Mouse (Mus musculus) midbrain, postnatal 0 days (tissue): ENCODE data around the gene Smim15. TPM values are rescaled to one million over a fixed set of nuclear protein-coding genes. Genes with fewer than 3 reads are reported as not detected.

Experiments
- ATAC-seq: fragments of 200-750 bp; cut with Nextera tagmentation; 2 replicates; pipeline ENCODE4 v1.8.0; 2017; ENCODE audit warnings: moderate number of reproducible peaks, mild to moderate bottlenecking, moderate TSS enrichment, moderate library complexity; ENCODE audit not compliant: low FRiP score
- DNase-seq: peaks from one replicate; pipeline ENCODE4 v3.0.0-alpha.2; 2015; ENCODE audit warnings: low spot score
- H3K27ac ChIP-seq: fragments of 300-500 bp; sonication (generic); 2 replicates; pipeline ENCODE4 v1.5.1; 2014; ENCODE audit warnings: low read depth, mild to moderate bottlenecking, low read length, mixed read lengths
- H3K27me3 ChIP-seq: fragments of 300-500 bp; sonication (generic); 2 replicates; pipeline ENCODE4 v1.6.1; 2014; ENCODE audit warnings: low read length, control low read depth, mixed read lengths; ENCODE audit not compliant: insufficient read depth
- H3K36me3 ChIP-seq: fragments of 300-500 bp; sonication (generic); 2 replicates; pipeline ENCODE4 v1.6.1; 2014; ENCODE audit warnings: low read length, control low read depth, mixed read lengths; ENCODE audit not compliant: insufficient read depth
- H3K4me1 ChIP-seq: fragments of 300-500 bp; sonication (generic); 2 replicates; pipeline ENCODE4 v1.6.1; 2014; ENCODE audit warnings: mild to moderate bottlenecking, control low read depth, antibody characterized with exemption, low read length, mixed read lengths; ENCODE audit not compliant: insufficient read depth
- H3K4me2 ChIP-seq: fragments of 300-500 bp; sonication (generic); 2 replicates; pipeline ENCODE4 v1.6.1; 2014; ENCODE audit warnings: low read depth, mild to moderate bottlenecking, low read length, mixed read lengths; ENCODE audit not compliant: poor library complexity, severe bottlenecking
- H3K4me3 ChIP-seq: fragments of 300-500 bp; sonication (generic); 2 replicates; pipeline ENCODE4 v1.5.1; 2014; ENCODE audit warnings: low read depth, mild to moderate bottlenecking, low read length, moderate library complexity
- H3K9ac ChIP-seq: fragments of 300-500 bp; sonication (generic); replicated peaks from 2 replicates; pipeline ENCODE4 v1.6.1; 2014; ENCODE audit warnings: mild to moderate bottlenecking, low read length, moderate library complexity, mixed read lengths; ENCODE audit not compliant: poor library complexity, severe bottlenecking
- H3K9me3 ChIP-seq: fragments of 300-500 bp; sonication (generic); 2 replicates; pipeline ENCODE4 v1.6.1; 2016; ENCODE audit warnings: low read length, control low read depth
- CTCF ChIP-seq: IDR thresholded peaks from 2 replicates; pipeline ENCODE4 v1.5.1; 2016; ENCODE audit warnings: antibody characterized with exemption, mild to moderate bottlenecking
- WGBS: fragments of 180-500 bp; shearing (Covaris S2); extraction: QIAGEN DNeasy Blood & Tissue Kit; methylation state at CpG from one replicate; pipeline ENCODE4 v1.1.7; 2014; 5-methylcytosine and 5-hydroxymethylcytosine counted together
- polyA plus RNA-seq: library from polyadenylated mRNA; unstranded; fragments of >200 nt; fragmentation: Nextera tagmentation; extraction: Ambion mirVana; gene quantifications from 2 replicates; pipeline ENCODE4 v1.2.1, GENCODE M21; 2015
- total RNA-seq: library from RNA; depleted of rRNA; stranded (reverse); fragments of >200 nt; gene quantifications from 2 replicates; pipeline ENCODE4 v1.2.3, GENCODE M21; 2014; rRNA removed

Gene Smim15
- total and polyA plus RNA-seq, 2 experiments from 2014 or later: 24.0 to 29.5 TPM

DNA sequence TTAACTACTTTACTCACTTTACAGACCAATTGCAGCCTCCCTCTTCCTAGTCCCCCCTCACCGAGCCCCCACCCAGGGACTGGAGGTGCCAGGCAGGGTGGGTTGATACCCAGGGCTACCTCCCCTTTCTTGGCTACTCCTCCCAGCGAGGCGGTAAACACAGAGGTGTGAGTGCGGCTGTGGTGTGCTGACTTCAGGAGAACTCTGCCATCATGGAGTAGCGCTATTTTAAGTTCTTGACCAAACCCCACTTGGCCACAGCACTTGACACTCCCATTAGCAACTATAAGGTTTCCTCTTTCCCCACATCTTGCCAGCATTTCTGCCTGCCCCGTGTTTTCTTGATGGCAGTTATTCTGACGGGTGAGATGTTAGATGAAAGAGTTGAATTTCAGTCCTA, 52.2 kb downstream of the Smim15 start:
- 85% methylated on average over 7 of the region's 7 CpGs for WGBS
- H3K27me3 ChIP-seq: no peaks in the 10 kb centered on the region
- H3K4me3 ChIP-seq: no peak overlapping the region
- no peaks in the 10 kb centered on the region for H3K36me3 ChIP-seq
- no peak overlapping the region for H3K9ac ChIP-seq
- no peaks in the 10 kb centered on the region for H3K9me3 ChIP-seq
- H3K4me1 ChIP-seq: no peaks in the 10 kb centered on the region
- no peak overlapping the region for H3K4me2 ChIP-seq
- H3K27ac ChIP-seq: no peak overlapping the region
- no peak for ATAC-seq
- no peak for TF ChIP-seq CTCF
- DNase-seq: no peak

Other genes with a start within 250 kb of the Smim15 start
- 7.1 and 14.8 TPM in 2 replicates for gene Ndufaf2, start 114.2 kb downstream of the Smim15 start, total RNA-seq
- gene Ndufaf2, start 114.2 kb downstream of the Smim15 start, polyA plus RNA-seq: 72.0 and 74.4 TPM in 2 replicates
- 33.8 and 36.6 TPM in 2 replicates for gene Ercc8, start 114.3 kb downstream of the Smim15 start, total RNA-seq
- 33.2 and 33.5 TPM in 2 replicates for gene Ercc8, start 114.3 kb downstream of the Smim15 start, polyA plus RNA-seq
- gene Elovl7, start 170.0 kb downstream of the Smim15 start, total RNA-seq: 1.9 and 2.3 TPM in 2 replicates
- 1.9 and 2.4 TPM in 2 replicates for gene Elovl7, start 170.0 kb downstream of the Smim15 start, polyA plus RNA-seq